Comparison of ENCODE assay signal across 8 mouse cellular contexts in the genomic region with DNA sequence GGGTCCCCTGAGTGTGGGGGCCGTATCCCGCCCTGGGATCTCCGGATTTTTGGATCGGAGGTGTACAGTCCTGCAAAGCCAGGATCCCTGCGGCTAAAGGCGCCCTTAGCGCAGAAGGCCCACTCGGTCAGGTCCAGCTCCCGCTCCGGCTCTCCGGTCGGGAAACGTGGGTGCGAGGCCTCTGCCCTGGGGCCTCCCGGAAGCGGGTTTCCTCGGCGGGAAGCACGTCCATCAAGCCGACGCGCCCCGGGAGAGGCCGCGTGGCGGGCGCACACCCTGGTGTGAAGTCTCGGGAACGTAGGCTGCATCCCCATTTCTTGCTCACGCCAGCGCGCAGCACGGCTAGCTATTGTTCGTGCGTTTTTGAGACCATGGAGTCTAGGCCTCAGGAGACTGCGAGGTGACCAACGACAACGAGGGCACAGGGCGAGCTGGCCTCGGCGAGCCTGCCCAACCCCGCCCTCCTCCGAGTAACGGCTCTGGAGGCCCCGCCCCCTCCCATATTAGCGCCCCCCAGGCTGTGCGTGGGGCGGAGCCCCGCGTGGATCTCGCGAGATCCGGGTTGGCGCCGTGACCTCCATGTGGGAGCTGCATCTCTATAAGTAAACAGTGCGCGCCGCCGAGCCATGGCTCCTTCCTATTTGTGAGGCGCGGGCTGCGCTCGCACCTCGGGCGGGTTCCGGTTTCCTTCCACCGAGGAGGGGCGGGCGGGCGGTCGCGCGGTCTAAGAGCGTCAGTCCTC. TPM values are rescaled to one million over a fixed set of nuclear protein-coding genes. Genes with fewer than 3 reads are reported as not detected.
A peak's percentile ranks its signal among the peaks of the same experiment; 100 is the strongest.
DNase-seq lines count a peak whose midpoint lies in the region; ATAC-seq and TF ChIP-seq lines count a peak whose summit lies in the region.

TSS of gene Uhrf2 (plus strand) at position 620 of the 742 bp plus-strand sequence.

- no peak for TF ChIP-seq CTCF in G1E (IDR thresholded peaks at IDR 0.05; ENCODE audit: low read depth, low read length)
- TF ChIP-seq CTCF in layer of hippocampus, adult 2 months (conservative IDR thresholded peaks at IDR 0.05): no peak
- TF ChIP-seq CTCF in lung, embryonic 14.5 days (IDR thresholded peaks at IDR 0.05; ENCODE audit: low read depth): no peak
- TF ChIP-seq CTCF in olfactory bulb, adult 2 months (IDR thresholded peaks at IDR 0.05; ENCODE audit: insufficient read depth, low read depth, low read length): no peak
- TF ChIP-seq CTCF in thymus, adult 2 months (IDR thresholded peaks at IDR 0.05; ENCODE audit: borderline replicate concordance, control insufficient read depth, extremely low read depth, insufficient read depth, low read length, poor library complexity): no peak

- peak within 1 kb of the TSS; percentile 95 for H3K27ac ChIP-seq in forebrain, embryonic 16.5 days (ENCODE audit: low read length)
- peak within 1 kb of the TSS; percentile 93 for H3K27ac ChIP-seq in layer of hippocampus, adult 2 months
- peak within 1 kb of the TSS; percentile 94 for H3K27ac ChIP-seq in lung, embryonic 14.5 days (ENCODE audit: low read depth)
- H3K27ac ChIP-seq in olfactory bulb, adult 2 months (ENCODE audit: insufficient read depth, low read depth, low read length): peak within 1 kb of the TSS; percentile 69
- H3K27ac ChIP-seq in thymus, adult 2 months (ENCODE audit: control insufficient read depth, insufficient read depth, low read length): peak within 1 kb of the TSS; percentile 55

- intact Hi-C loops in heart, postnatal 36 days (cut with DNase I): loop anchor here (5.0 to 10.0 kb wide), 4 partner anchors 83 to 925 kb away; partner anchors contain the start of genes Ranbp6 and Rcl1

- ATAC-seq in G1E (ENCODE audit: extremely low read depth, insufficient number of reproducible peaks, low FRiP score, poor library complexity, severe bottlenecking): peak; percentile 78
- peak; percentile 98 for ATAC-seq in forebrain, embryonic 16.5 days
- peak; percentile 98 for ATAC-seq in lung, embryonic 14.5 days (ENCODE audit: insufficient read depth)

- H3K4me1 ChIP-seq in G1E (ENCODE audit: insufficient read depth, low read depth, low read length): peaks cover 28% of the 10 kb centered on the region
- H3K4me1 ChIP-seq in forebrain, embryonic 16.5 days (replicated peaks; ENCODE audit: control insufficient read depth, insufficient read depth, low read length): peaks cover 27% of the 10 kb centered on the region
- peaks cover 12% of the 10 kb centered on the region for H3K4me1 ChIP-seq in lung, embryonic 14.5 days (ENCODE audit: insufficient read depth)
- peaks cover 5% of the 10 kb centered on the region; the same call in 1 of the 2 replicates for H3K4me1 ChIP-seq in olfactory bulb, adult 2 months (ENCODE audit: control insufficient read depth, insufficient read depth, low read length)
- peaks cover 8% of the 10 kb centered on the region for H3K4me1 ChIP-seq in thymus, adult 2 months (replicated peaks; ENCODE audit: control insufficient read depth, insufficient read depth, low read length)

- peaks cover 3% of the 10 kb centered on the region for H3K27me3 ChIP-seq in G1E (ENCODE audit: insufficient read depth, low read length)
- no peaks in the 10 kb centered on the region for H3K27me3 ChIP-seq in forebrain, embryonic 16.5 days (replicated peaks; ENCODE audit: control insufficient read depth, insufficient read depth, low read length)
- no peaks in the 10 kb centered on the region for H3K27me3 ChIP-seq in lung, embryonic 14.5 days (ENCODE audit: insufficient read depth, low read length)
- no peaks in the 10 kb centered on the region for H3K27me3 ChIP-seq in thymus, adult 2 months (ENCODE audit: control insufficient read depth, insufficient read depth, low read length)

- peak within 1 kb of the TSS; percentile 99 for H3K9ac ChIP-seq in forebrain, embryonic 16.5 days (replicated peaks; ENCODE audit: low read depth, low read length)
- peak within 1 kb of the TSS; percentile 99 for H3K9ac ChIP-seq in lung, embryonic 14.5 days

- 2% methylated on average over 74 of the region's 74 CpGs for WGBS in forebrain, embryonic 16.5 days
- 2% methylated on average over 74 of the region's 74 CpGs for WGBS in lung, embryonic 14.5 days
- 2% methylated on average over 74 of the region's 74 CpGs for WGBS in olfactory bulb, adult 2 months
- 6% methylated on average over 74 of the region's 74 CpGs for WGBS in thymus, adult 2 months

- H3K4me2 ChIP-seq in forebrain, embryonic 16.5 days (ENCODE audit: low read length): peak within 1 kb of the TSS; percentile 85
- H3K4me2 ChIP-seq in lung, embryonic 14.5 days: peak within 1 kb of the TSS; percentile 75

- H3K36me3 ChIP-seq in G1E (replicated peaks): peaks cover 7% of the 10 kb centered on the region
- no peaks in the 10 kb centered on the region for H3K36me3 ChIP-seq in forebrain, embryonic 16.5 days (ENCODE audit: control insufficient read depth, insufficient read depth)
- no peaks in the 10 kb centered on the region for H3K36me3 ChIP-seq in lung, embryonic 14.5 days (ENCODE audit: insufficient read depth)
- no peaks in the 10 kb centered on the region for H3K36me3 ChIP-seq in thymus, adult 2 months (ENCODE audit: control insufficient read depth, insufficient read depth, low read length)

- TF ChIP-seq POLR2A in olfactory bulb, adult 2 months (IDR thresholded peaks at IDR 0.05; ENCODE audit: insufficient read depth, low read depth, low read length): peak; percentile 96
- TF ChIP-seq POLR2A in thymus, adult 2 months (IDR thresholded peaks at IDR 0.05; ENCODE audit: control insufficient read depth, extremely low read depth, insufficient read depth, low read length, poor library complexity): peak; percentile 93

- peaks cover 5% of the 10 kb centered on the region for H3K9me3 ChIP-seq in G1E (replicated peaks)
- no peaks in the 10 kb centered on the region for H3K9me3 ChIP-seq in forebrain, embryonic 16.5 days (ENCODE audit: control insufficient read depth, low read length)
- no peaks in the 10 kb centered on the region for H3K9me3 ChIP-seq in lung, embryonic 14.5 days (ENCODE audit: low read depth, low read length)

- peak within 1 kb of the TSS; percentile 93 for H3K4me3 ChIP-seq in G1E (ENCODE audit: low read depth, low read length)
- peak within 1 kb of the TSS; percentile 97 for H3K4me3 ChIP-seq in forebrain, embryonic 16.5 days (replicated peaks; ENCODE audit: low read length)
- H3K4me3 ChIP-seq in layer of hippocampus, adult 2 months: peak within 1 kb of the TSS; percentile 84
- peak within 1 kb of the TSS; percentile 99 for H3K4me3 ChIP-seq in lung, embryonic 14.5 days (ENCODE audit: low read depth, low read length)
- peak within 1 kb of the TSS; percentile 74 for H3K4me3 ChIP-seq in olfactory bulb, adult 2 months (ENCODE audit: insufficient read depth, low read depth, low read length)
- peak within 1 kb of the TSS; percentile 87 for H3K4me3 ChIP-seq in thymus, adult 2 months (ENCODE audit: control insufficient read depth, insufficient read depth, low read length)

- peak; percentile 80 for DNase-seq in G1E (ENCODE audit: low spot score)
- DNase-seq in cerebellum, adult 18-20 months: peak; percentile 93 to 96
- peak; percentile 96 to 97 for DNase-seq in heart, postnatal 36 days
- peak; percentile 94 to 95 for DNase-seq in layer of hippocampus, adult 2 months (ENCODE audit: low spot score in 2 of 2)
- peak; percentile 99 for DNase-seq in lung, embryonic 14.5 days
- DNase-seq in thymus, adult 2 months: peak; percentile 96

RNA-seq across cellular contexts. Expression of gene Uhrf2, which starts in this region (rescaled TPM):
- 110 and 137 TPM in 2 replicates for total RNA-seq in G1E (2014; fragmentation: Nextera tagmentation)
- 79.4 and 91.5 TPM in 2 replicates for total RNA-seq in G1E (2017)
- 13.5 and 19.4 TPM in 2 replicates for polyA plus RNA-seq in G1E (2012)
- polyA plus RNA-seq in forebrain, embryonic 16.5 days (2015; fragmentation: Nextera tagmentation; extraction: Ambion mirVana): 73.3 and 74.2 TPM in 2 replicates
- total RNA-seq in heart, postnatal 36 days (2021): 10 to 100 TPM; 21.8 to 25.0 TPM
- total RNA-seq in layer of hippocampus, adult 2 months (2021): 10 to 100 TPM; 63.5 to 69.5 TPM
- polyA plus RNA-seq in lung, embryonic 14.5 days (2014; fragmentation: Nextera tagmentation; extraction: Ambion mirVana): 78.5 and 78.6 TPM in 2 replicates
- polyA plus RNA-seq in olfactory bulb, adult 2 months (2012; ENCODE audit: insufficient read depth, insufficient read length, low replicate concordance, missing spikeins): not detected in 2 replicates
- polyA plus RNA-seq in thymus, adult 2 months (2012; rRNA removed): 72.8 and 80.5 TPM in 2 replicates

Comparison
In these comparisons a context has a peak if more than half of its experiments do, and no peak if none do; other contexts are left out.
1. Peak in every context shown above with its lines: DNase-seq, ATAC-seq, H3K4me3 ChIP-seq and H3K27ac ChIP-seq.